Mouse (Mus musculus) MEL (cell line): Measurements from ENCODE around the gene Fads1. TPM values are rescaled to one million over a fixed set of nuclear protein-coding genes. Genes with fewer than 3 reads are reported as not detected.

Experiments used
- DNase-seq: peaks from one replicate; pipeline ENCODE4 v3.0.0; 2011; ENCODE audit warnings: low read depth, low spot score
- H3K27ac ChIP-seq: 2 replicates; pipeline ENCODE4 v1.5.1; 2012; ENCODE audit warnings: low read depth, mild to moderate bottlenecking, control low read depth, low read length, moderate library complexity; ENCODE audit not compliant: control insufficient read depth
- H3K27me3 ChIP-seq, 2 experiments: fragments of 150-350 bp in 1 of 2; sonication (generic) in 1 of 2; 2 replicates each; pipeline ENCODE4 v1.6.1; 2012; ENCODE audit warnings: low read length in 2 of 2, mild to moderate bottlenecking in 2 of 2, improper control_type of control experiment in 1 of 2, moderate library complexity in 1 of 2; ENCODE audit not compliant: insufficient read depth in 2 of 2, control insufficient read depth in 1 of 2
- H3K36me3 ChIP-seq, 2 experiments: 2 replicates each; pipeline ENCODE4 v1.6.1; 2012 to 2014; ENCODE audit warnings: low read length in 2 of 2, improper control_type of control experiment in 1 of 2, inconsistent platforms in 1 of 2, mild to moderate bottlenecking in 1 of 2; ENCODE audit not compliant: insufficient read depth in 2 of 2, control insufficient read depth in 1 of 2
- H3K4me1 ChIP-seq, 2 experiments: fragments of 150-350 bp in 1 of 2; sonication (generic) in 1 of 2; 2 replicates each; pipeline ENCODE4 v1.6.1; 2012; ENCODE audit warnings: low read length in 2 of 2, improper control_type of control experiment in 1 of 2, mild to moderate bottlenecking in 1 of 2; ENCODE audit not compliant: insufficient read depth in 2 of 2, control insufficient read depth in 1 of 2
- H3K4me3 ChIP-seq, 2 experiments: fragments of 150-350 bp in 1 of 2; sonication (generic) in 1 of 2; 2 replicates each; pipeline ENCODE4 v1.5.1; 2012; ENCODE audit warnings: low read depth in 2 of 2, low read length in 2 of 2, mild to moderate bottlenecking in 2 of 2, moderate library complexity in 2 of 2, control low read depth in 1 of 2, improper control_type of control experiment in 1 of 2; ENCODE audit not compliant: control insufficient read depth in 1 of 2, insufficient read depth in 1 of 2
- H3K79me2 ChIP-seq: 2 replicates; pipeline ENCODE4 v1.6.1; 2012; ENCODE audit warnings: mild to moderate bottlenecking, low read length, moderate library complexity; ENCODE audit not compliant: control insufficient read depth, poor library complexity, insufficient read depth
- H3K9ac ChIP-seq: 2 replicates; pipeline ENCODE4 v1.6.1; 2012; ENCODE audit warnings: low read depth, mild to moderate bottlenecking, control low read depth, low read length, moderate library complexity; ENCODE audit not compliant: control insufficient read depth, poor library complexity, severe bottlenecking
- H3K9me3 ChIP-seq: fragments of 150-350 bp; sonication (generic); replicated peaks from 2 replicates; pipeline ENCODE4 v1.6.1; 2012; ENCODE audit warnings: mild to moderate bottlenecking, low read length, improper control_type of control experiment, moderate library complexity; ENCODE audit not compliant: insufficient read depth
- BHLHE40 ChIP-seq: IDR thresholded peaks from 2 replicates; pipeline ENCODE4 v1.6.1; 2012; ENCODE audit warnings: low read depth, mild to moderate bottlenecking, inconsistent platforms, low read length, improper control_type of control experiment, borderline replicate concordance
- CHD1 ChIP-seq: IDR thresholded peaks from 2 replicates; pipeline ENCODE4 v1.6.1; 2012; ENCODE audit warnings: low read depth, mild to moderate bottlenecking, inconsistent platforms, low read length, improper control_type of control experiment
- CHD2 ChIP-seq: IDR thresholded peaks from 2 replicates; pipeline ENCODE4 v1.6.1; 2011; ENCODE audit warnings: low read length, improper control_type of control experiment
- CTCF ChIP-seq, 3 experiments: IDR thresholded peaks in 2 of 3; conservative IDR thresholded peaks in 1 of 3; 2 replicates each; pipeline ENCODE4 v1.5.1; 2011 to 2012; ENCODE audit warnings: low read length in 3 of 3, low read depth in 2 of 3, mild to moderate bottlenecking in 2 of 3, improper control_type of control experiment in 1 of 3, inconsistent platforms in 1 of 3, mixed read lengths in 1 of 3, moderate library complexity in 1 of 3; ENCODE audit not compliant: control insufficient read depth in 1 of 3, insufficient read depth in 1 of 3, poor library complexity in 1 of 3, severe bottlenecking in 1 of 3
- ETS1 ChIP-seq: IDR thresholded peaks from 2 replicates; pipeline ENCODE4 v1.6.1; 2012; ENCODE audit warnings: low read depth, mild to moderate bottlenecking, inconsistent platforms, low read length, improper control_type of control experiment, moderate library complexity
- GABPA ChIP-seq: IDR thresholded peaks from 2 replicates; pipeline ENCODE4 v1.6.1; 2012; ENCODE audit warnings: low read depth, mild to moderate bottlenecking, inconsistent platforms, low read length, improper control_type of control experiment, moderate library complexity
- GATA1 ChIP-seq: IDR thresholded peaks from 2 replicates; pipeline ENCODE4 v1.6.1; 2011; ENCODE audit warnings: low read depth, low read length, improper control_type of control experiment
- MAX ChIP-seq: IDR thresholded peaks from 2 replicates; pipeline ENCODE4 v1.6.1; 2011; ENCODE audit warnings: low read length, improper control_type of control experiment
- MAZ ChIP-seq: IDR thresholded peaks from 2 replicates; pipeline ENCODE4 v1.6.1; 2012; ENCODE audit warnings: low read depth, mild to moderate bottlenecking, inconsistent platforms, low read length, improper control_type of control experiment
- MEF2A ChIP-seq: IDR thresholded peaks from 2 replicates; pipeline ENCODE4 v1.6.1; 2014; ENCODE audit warnings: low read depth, mild to moderate bottlenecking, inconsistent platforms, low read length, improper control_type of control experiment; ENCODE audit not compliant: poor library complexity, insufficient replicate concordance, severe bottlenecking; ENCODE audit errors: extremely low read depth
- MXI1 ChIP-seq: IDR thresholded peaks from 2 replicates; pipeline ENCODE4 v1.6.1; 2011; ENCODE audit warnings: mild to moderate bottlenecking, low read depth, low read length, improper control_type of control experiment
- MYB ChIP-seq: IDR thresholded peaks from 2 replicates; pipeline ENCODE4 v1.6.1; 2011; ENCODE audit warnings: mild to moderate bottlenecking, low read depth, low read length, improper control_type of control experiment
- NELFE ChIP-seq: IDR thresholded peaks from 2 replicates; pipeline ENCODE4 v1.6.1; 2011; ENCODE audit warnings: low read depth, low read length, improper control_type of control experiment
- RAD21 ChIP-seq: IDR thresholded peaks from 2 replicates; pipeline ENCODE4 v1.6.1; 2011; ENCODE audit warnings: mild to moderate bottlenecking, low read depth, low read length, improper control_type of control experiment
- SMC3 ChIP-seq: IDR thresholded peaks from 2 replicates; pipeline ENCODE4 v1.6.1; 2011; ENCODE audit warnings: low read depth, low read length, improper control_type of control experiment
- TAL1 ChIP-seq: IDR thresholded peaks from 2 replicates; pipeline ENCODE4 v1.6.1; 2012; ENCODE audit warnings: mild to moderate bottlenecking, inconsistent platforms, low read length, moderate library complexity, mixed read lengths
- TBP ChIP-seq: IDR thresholded peaks from 2 replicates; pipeline ENCODE4 v1.8.0; 2011; ENCODE audit warnings: low read depth, low read length, improper control_type of control experiment
- TCF12 ChIP-seq: IDR thresholded peaks from 2 replicates; pipeline ENCODE4 v1.6.1; 2014; ENCODE audit warnings: low read depth, mild to moderate bottlenecking, inconsistent platforms, low read length, improper control_type of control experiment, moderate library complexity
- UBTF ChIP-seq: IDR thresholded peaks from 2 replicates; pipeline ENCODE4 v1.6.1; 2012; ENCODE audit warnings: low read depth, mild to moderate bottlenecking, inconsistent platforms, low read length, improper control_type of control experiment, moderate library complexity, borderline replicate concordance; ENCODE audit not compliant: insufficient read depth
- USF2 ChIP-seq, 2 experiments: IDR thresholded peaks; 2 replicates each; pipeline ENCODE4 v1.6.1; 2011 to 2012; ENCODE audit warnings: improper control_type of control experiment in 2 of 2, low read length in 2 of 2, borderline replicate concordance in 1 of 2, inconsistent platforms in 1 of 2, low read depth in 1 of 2, mild to moderate bottlenecking in 1 of 2; ENCODE audit not compliant: insufficient read depth in 1 of 2
- ZKSCAN1 ChIP-seq: IDR thresholded peaks from 2 replicates; pipeline ENCODE4 v1.6.1; 2012; ENCODE audit warnings: low read depth, mild to moderate bottlenecking, inconsistent platforms, low read length, improper control_type of control experiment, moderate library complexity
- ZNF384 ChIP-seq: IDR thresholded peaks from 2 replicates; pipeline ENCODE4 v1.6.1; 2012; ENCODE audit warnings: low read depth, mild to moderate bottlenecking, inconsistent platforms, low read length, improper control_type of control experiment
- polyA plus RNA-seq, 2 experiments: library from polyadenylated mRNA; stranded (reverse) in 1 of 2; unstranded in 1 of 2; fragments of >175 nt in 1 of 2; fragments of >200 nt in 1 of 2; gene quantifications; 2 replicates each; pipeline versions ENCODE4 v1.2.1 to v1.2.4; 2012; ENCODE audit warnings: low replicate concordance in 2 of 2, low read depth in 1 of 2; ENCODE audit not compliant: insufficient read length in 2 of 2, insufficient read depth in 1 of 2, missing spikeins in 1 of 2
- total RNA-seq: library from RNA; depleted of rRNA; stranded (reverse); fragments of 300-350 nt; gene quantifications from 2 replicates; pipeline ENCODE4 v1.2.3, GENCODE M21; 2012

Gene Fads1
- total and polyA plus RNA-seq, 3 experiments = 36.7 to 69.7 TPM; not detected in 1

DNA sequence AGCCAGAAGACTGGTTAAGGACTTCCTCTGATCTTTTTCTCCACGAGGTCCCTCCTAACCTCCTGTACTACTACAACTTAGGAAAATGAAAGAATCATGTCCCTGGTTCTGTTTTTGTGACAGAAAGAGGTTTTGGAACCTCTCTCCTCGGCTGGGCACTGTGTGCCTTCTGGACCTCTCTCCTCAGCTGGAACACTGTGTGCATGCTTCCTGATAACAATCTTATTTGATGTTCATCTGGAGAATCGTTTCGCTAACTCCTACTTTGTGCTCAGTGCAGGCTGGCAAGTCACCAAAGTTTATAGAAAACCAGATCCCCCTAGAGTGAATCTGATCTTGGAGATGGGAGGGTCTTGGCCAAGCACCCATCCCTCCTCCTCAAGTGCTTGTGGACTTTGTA is 15.6 kb upstream of the Fads1 start:
- no peak for DNase-seq
- H3K27ac ChIP-seq = no peak overlapping the region
- H3K79me2 ChIP-seq = no peaks in the 10 kb centered on the region
- no peaks in the 10 kb centered on the region for H3K9me3 ChIP-seq
- no peak for TF ChIP-seq MEF2A
- no peak for TF ChIP-seq GABPA
- no peak for TF ChIP-seq ZNF384
- no peak for TF ChIP-seq TBP
- TF ChIP-seq CTCF (IDR thresholded peaks at IDR 0.05 in 2 of 3, conservative IDR thresholded peaks at IDR 0.05 in 1 of 3; ENCODE audit: control insufficient read depth in 1 of 3, insufficient read depth in 1 of 3, low read depth in 2 of 3, low read length in 3 of 3, poor library complexity in 1 of 3, severe bottlenecking in 1 of 3) = no peak
- TF ChIP-seq ZKSCAN1 = no peak
- no peak for TF ChIP-seq SMC3
- no peak for TF ChIP-seq MAZ
- no peak for TF ChIP-seq ETS1
- TF ChIP-seq CHD2 = no peak
- TF ChIP-seq RAD21 = no peak
- no peak for TF ChIP-seq MXI1
- no peak for TF ChIP-seq MAX
- no peak for TF ChIP-seq TAL1
- TF ChIP-seq TCF12 = no peak
- TF ChIP-seq MYB = no peak
- no peak for TF ChIP-seq UBTF
- TF ChIP-seq BHLHE40 = no peak
- no peak for TF ChIP-seq NELFE
- H3K9ac ChIP-seq = no peak overlapping the region
- peaks cover 4 to 7% of the 10 kb centered on the region in 2 experiments for H3K4me1 ChIP-seq
- no peaks in the 10 kb centered on the region for H3K27me3 ChIP-seq
- H3K4me3 ChIP-seq = no peak overlapping the region
- H3K36me3 ChIP-seq = peaks cover 0 to 7% of the 10 kb centered on the region in 2 experiments; a peak in 2 of 4 replicates

GRCm38 (mm10) chr19:10167951-10168350 is 14.7 kb upstream of the Fads1 start:
- Histone ChIP-seq H3K4me3 (no peak overlapping the region), H3K9ac (no peak overlapping the region), H3K27me3 (no peaks in the 10 kb centered on the region), H3K36me3 (peaks cover 0 to 11% of the 10 kb centered on the region in 2 experiments; a peak in 2 of 4 replicates), H3K9me3 (no peaks in the 10 kb centered on the region), H3K27ac (no peak overlapping the region), H3K4me1 (peaks cover 4 to 14% of the 10 kb centered on the region in 2 experiments), H3K79me2 (no peaks in the 10 kb centered on the region)
- TF ChIP-seq ZNF384 = no peak
- no peak for TF ChIP-seq GATA1
- no peak for TF ChIP-seq CTCF (IDR thresholded peaks at IDR 0.05 in 2 of 3, conservative IDR thresholded peaks at IDR 0.05 in 1 of 3; ENCODE audit: control insufficient read depth in 1 of 3, insufficient read depth in 1 of 3, low read depth in 2 of 3, low read length in 3 of 3, poor library complexity in 1 of 3, severe bottlenecking in 1 of 3)
- no peak for TF ChIP-seq CHD1
- no peak for TF ChIP-seq CHD2
- TF ChIP-seq BHLHE40 = no peak
- TF ChIP-seq TBP = no peak
- no peak for TF ChIP-seq USF2 (IDR thresholded peaks at IDR 0.05; ENCODE audit: borderline replicate concordance in 1 of 2, insufficient read depth in 1 of 2, low read depth in 1 of 2, low read length in 2 of 2)
- no peak for TF ChIP-seq ZKSCAN1
- no peak for DNase-seq
